In the genomic region with DNA sequence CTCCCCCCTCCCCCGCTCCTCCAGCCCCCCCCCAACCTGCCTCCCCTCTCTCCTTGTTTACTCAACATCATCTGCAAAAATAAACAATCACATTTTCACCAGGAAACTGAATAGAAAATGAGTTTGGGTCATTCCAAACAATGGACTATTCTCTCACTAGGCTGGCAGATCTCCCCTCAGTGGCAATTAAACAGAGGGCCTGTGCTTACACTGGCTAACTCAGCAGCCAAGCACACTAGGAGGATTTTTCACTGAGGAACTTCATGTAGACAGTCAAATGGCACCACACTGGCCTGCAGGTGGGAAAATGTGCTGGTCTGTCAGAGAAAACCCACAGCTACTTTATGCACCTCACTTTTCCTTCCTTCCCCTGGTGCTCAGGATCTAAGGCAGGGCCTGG, we compare ENCODE assay signal across 19 mouse cellular contexts. TPM values are rescaled to one million over a fixed set of nuclear protein-coding genes. Genes with fewer than 3 reads are reported as not detected.
DNase-seq lines count a peak whose midpoint lies in the region; ATAC-seq and TF ChIP-seq lines count a peak whose summit lies in the region.
"Had no signal": no experiment of that assay in that cellular context is flagged by ENCODE, and none has a peak within 500 bp of the region (broad histone marks: within the 10 kb centered on the region; RNA-seq: fewer than 3 reads in every experiment).

No protein-coding gene starts in this region.

- intact Hi-C loops in left cerebral cortex, adult 2 months (cut with DNase I), result no loop called here

- H3K9ac ChIP-seq in midbrain, embryonic 15.5 days, result no peak overlapping the region
- H3K9ac ChIP-seq: embryonic facial prominence, embryonic 15.5 days; heart, embryonic 13.5 days; neural tube, embryonic 12.5 days had no signal

- no peak overlapping the region for H3K4me2 ChIP-seq in midbrain, embryonic 15.5 days
- H3K4me2 ChIP-seq: embryonic facial prominence, embryonic 15.5 days; heart, embryonic 13.5 days; neural tube, embryonic 12.5 days had no signal

- no peaks in the 10 kb centered on the region for H3K9me3 ChIP-seq in midbrain, embryonic 15.5 days
- H3K9me3 ChIP-seq in midbrain, embryonic 10.5 days (replicated peaks), result no peaks in the 10 kb centered on the region
- H3K9me3 ChIP-seq: embryonic facial prominence, embryonic 15.5 days; heart, embryonic 13.5 days; neural tube, embryonic 12.5 days had no signal

- H3K36me3 ChIP-seq in midbrain, embryonic 15.5 days (replicated peaks), result no peaks in the 10 kb centered on the region
- H3K36me3 ChIP-seq in midbrain, embryonic 10.5 days, result no peaks in the 10 kb centered on the region
- peaks cover 2% of the 10 kb centered on the region; the same call in 1 of the 2 replicates for H3K36me3 ChIP-seq in splenic B cell, adult 2 months (ENCODE audit: control insufficient read depth, insufficient read depth, low read length, poor library complexity, severe bottlenecking)
- H3K36me3 ChIP-seq: embryonic facial prominence, embryonic 15.5 days; heart, embryonic 13.5 days; neural tube, embryonic 12.5 days had no signal

- 79% methylated on average over 1 of the region's 1 CpGs for WGBS in midbrain, embryonic 15.5 days
- 67% methylated on average over 1 of the region's 1 CpGs for WGBS in midbrain, embryonic 10.5 days

- H3K4me3 ChIP-seq in left cerebral cortex, adult 2 months, result no peak overlapping the region
- H3K4me3 ChIP-seq in midbrain, embryonic 15.5 days, result no peak overlapping the region
- no peak overlapping the region for H3K4me3 ChIP-seq in midbrain, embryonic 10.5 days
- H3K4me3 ChIP-seq: embryonic facial prominence, embryonic 15.5 days; heart, embryonic 13.5 days; neural tube, embryonic 12.5 days had no signal

- H3K4me1 ChIP-seq in midbrain, embryonic 15.5 days, result 0 out of 2 replicates have a peak, but pooled peaks cover 8% of the 10 kb centered on the region
- peaks cover 19% of the 10 kb centered on the region for H3K4me1 ChIP-seq in midbrain, embryonic 10.5 days
- H3K4me1 ChIP-seq: embryonic facial prominence, embryonic 15.5 days; neural tube, embryonic 12.5 days had no signal

- no peak for TF ChIP-seq CTCF in left cerebral cortex, adult 2 months (IDR thresholded peaks at IDR 0.05)

- peak overlapping the region; percentile 28; the same call in 1 of the 2 replicates for H3K27ac ChIP-seq in left cerebral cortex, adult 2 months
- 0 out of 2 replicates have a peak overlapping the region, but pooled peaks have one; percentile 42 for H3K27ac ChIP-seq in midbrain, embryonic 15.5 days
- no peak overlapping the region for H3K27ac ChIP-seq in midbrain, embryonic 10.5 days (replicated peaks)
- H3K27ac ChIP-seq: embryonic facial prominence, embryonic 15.5 days; heart, embryonic 13.5 days; neural tube, embryonic 12.5 days; stomach, postnatal 0 days had no signal

- H3K27me3 ChIP-seq in midbrain, embryonic 15.5 days (replicated peaks), result no peaks in the 10 kb centered on the region
- H3K27me3 ChIP-seq in midbrain, embryonic 10.5 days (ENCODE audit: low read depth, poor library complexity, severe bottlenecking), result no peaks in the 10 kb centered on the region
- no peaks in the 10 kb centered on the region for H3K27me3 ChIP-seq in splenic B cell, adult 2 months (ENCODE audit: control insufficient read depth, insufficient read depth, low read length, poor library complexity, severe bottlenecking)
- H3K27me3 ChIP-seq: embryonic facial prominence, embryonic 15.5 days; heart, embryonic 13.5 days; neural tube, embryonic 12.5 days; Patski had no signal

- ATAC-seq in midbrain, embryonic 15.5 days (replicated peaks), result no peak
- ATAC-seq: Patski had no signal

- peak; percentile 4 for DNase-seq in embryo, embryonic 11 days
- DNase-seq in embryo, embryonic 10.5 days (ENCODE audit: low spot score), result no peak
- DNase-seq in left cerebral cortex, adult 2 months (ENCODE audit: extremely low spot score in 1 of 2, low spot score in 2 of 2), result no peak
- DNase-seq in left cerebral cortex, adult 18-20 months (ENCODE audit: low spot score in 2 of 2), result no peak
- DNase-seq in midbrain, embryonic 10.5 days (ENCODE audit: low spot score), result no peak
- peak; percentile 19 for DNase-seq in splenic B cell, adult 2 months (ENCODE audit: low read depth, low spot score)
- no peak for DNase-seq in MN1 (ENCODE audit: low spot score)
- DNase-seq: adrenal gland, postnatal 36 days; heart, postnatal 4 days; liver; lung, adult 18-20 months; midbrain, embryonic 14.5 days; thymus, postnatal 25 days had no signal

RNA-seq across cellular contexts. Expression of a gene that starts 23.3 kb away (rescaled TPM):
- 10 to 100 TPM; 21.7 to 24.5 TPM for total RNA-seq in left cerebral cortex, adult 2 months (2021)
- total RNA-seq in left cerebral cortex, adult 18-20 months (2021), result 10 to 100 TPM; 22.1 to 24.9 TPM
- polyA plus RNA-seq in midbrain, embryonic 15.5 days (2015; fragmentation: Nextera tagmentation; extraction: Ambion mirVana), result 60.7 and 61.4 TPM in 2 replicates
- 78.9 and 79.2 TPM in 2 replicates for polyA plus RNA-seq in midbrain, embryonic 10.5 days (2016; fragmentation: Nextera tagmentation; extraction: Ambion mirVana)

RNA-seq across cellular contexts. Expression of a gene that starts 23.5 kb away (rescaled TPM):
- 10 to 100 TPM; 40.3 to 40.9 TPM for total RNA-seq in left cerebral cortex, adult 2 months (2021)
- total RNA-seq in left cerebral cortex, adult 18-20 months (2021), result 10 to 100 TPM; 36.8 to 40.6 TPM
- polyA plus RNA-seq in midbrain, embryonic 15.5 days (2015; fragmentation: Nextera tagmentation; extraction: Ambion mirVana), result 35.5 and 36.9 TPM in 2 replicates
- 36.4 and 38.2 TPM in 2 replicates for polyA plus RNA-seq in midbrain, embryonic 10.5 days (2016; fragmentation: Nextera tagmentation; extraction: Ambion mirVana)

Comparison
In these comparisons a context has a peak if more than half of its experiments do, and no peak if none do; other contexts are left out.
1. DNase-seq: peak in embryo, embryonic 11 days (single experiment) and splenic B cell, adult 2 months (single experiment); none in embryo, embryonic 10.5 days (single experiment), left cerebral cortex, adult 2 months (0 of 2), left cerebral cortex, adult 18-20 months (0 of 2), midbrain, embryonic 10.5 days (single experiment) and MN1 (single experiment).